Mouse (Mus musculus) layer of hippocampus, postnatal 25 days (tissue): ENCODE measurements around the gene Mterf1a. TPM values are rescaled to one million over a fixed set of nuclear protein-coding genes. Genes with fewer than 3 reads are reported as not detected.

Experiments used
- DNase-seq, 2 experiments: peaks; one replicate each; pipeline ENCODE4 v3.0.0; 2022; ENCODE audit warnings: mixed read lengths in 2 of 2, low spot score in 1 of 2; ENCODE audit errors: extremely low spot score in 1 of 2
- total RNA-seq, 2 experiments: library from RNA; stranded (reverse); gene quantifications; 2 replicates each; pipeline ENCODE4 v1.2.3; 2021

Gene Mterf1a
- total RNA-seq, 2 experiments from 2014 or later, result 8.1 to 11.9 TPM

GRCm38 (mm10) chr5:3845026-3845425 is 48.7 kb downstream of the Mterf1a start, which contains the start of gene Lrrd1:
Gene Lrrd1 (plus strand): TSS chr5:3845173.
- peak in 1 of 2 experiments; percentile 17 for DNase-seq

Other genes starting within 250 kb of the Mterf1a start
- gene Tmbim7, start 242.8 kb downstream of the Mterf1a start, total RNA-seq, result not detected
- 100 to 1,000 TPM; 103 to 112 TPM for gene Gatad1, start 236.7 kb downstream of the Mterf1a start, total RNA-seq
- gene Ankib1, start 91.0 kb downstream of the Mterf1a start, total RNA-seq, result 10 to 100 TPM; 82.0 to 92.3 TPM
- 10 to 100 TPM; 44.0 to 54.2 TPM for gene Krit1, start 90.7 kb downstream of the Mterf1a start, total RNA-seq
- gene Lrrd1, start 48.8 kb downstream of the Mterf1a start, total RNA-seq, result under 1 TPM; 0.20 to 0.23 TPM
- gene Akap9, start 34.1 kb upstream of the Mterf1a start, total RNA-seq, result 10 to 100 TPM; 57.2 to 62.5 TPM
- 10 to 100 TPM; 51.1 to 57.1 TPM for gene Cyp51, start 210.8 kb upstream of the Mterf1a start, total RNA-seq